Mouse (Mus musculus): ENCODE data around the gene Myh6. TPM values are rescaled to one million over a fixed set of nuclear protein-coding genes. Genes with fewer than 3 reads are reported as not detected.

Gene Myh6
- polyA plus RNA-seq, 1 experiment from 2014 or later: 4.7 TPM

DNA sequence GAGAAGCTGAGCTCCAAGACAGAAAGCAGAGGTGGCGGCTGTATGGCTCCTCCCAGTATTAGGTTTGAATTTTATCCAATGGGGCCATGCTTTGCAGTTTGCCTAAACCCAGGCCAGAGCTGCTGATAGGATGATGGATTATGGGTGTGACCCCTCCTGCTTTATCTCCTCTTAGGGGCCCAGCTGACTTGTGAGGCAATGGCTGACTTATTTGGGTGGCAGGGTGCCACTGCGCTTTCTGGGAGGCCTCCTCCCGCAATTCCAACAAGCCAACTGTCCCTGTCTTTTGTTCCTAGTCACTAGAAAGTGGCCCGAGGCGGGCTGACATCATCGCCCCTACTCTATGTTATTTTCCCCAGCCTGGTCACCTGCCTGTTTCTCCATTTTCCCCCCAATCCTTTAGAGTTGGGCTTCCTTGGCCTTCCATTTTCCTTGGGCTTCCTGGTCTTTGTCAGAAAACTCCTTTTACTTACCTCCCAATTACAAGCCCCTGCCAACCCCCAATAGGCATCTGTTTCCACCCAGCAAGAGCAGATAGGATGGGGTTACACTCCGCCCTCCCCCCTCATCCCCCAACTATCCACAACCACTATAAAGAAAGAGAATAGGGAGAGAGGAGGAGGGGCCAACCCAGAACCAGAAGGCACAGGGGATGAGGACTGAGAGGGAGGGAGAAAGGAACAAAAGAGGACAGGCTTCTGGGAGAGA, 41.9 kb downstream of the Myh6 start:
- Histone ChIP-seq H3K9ac (ENCODE audit: low read length) (peak overlapping the region; percentile 95), H3K4me2 (ENCODE audit: low read depth) (peak overlapping the region; percentile 95), H3K36me3 (ENCODE audit: control insufficient read depth, insufficient read depth, low read length) (peaks cover 13% of the 10 kb centered on the region), H3K27me3 (ENCODE audit: control insufficient read depth, insufficient read depth, low read length) (no peaks in the 10 kb centered on the region), H3K27ac (ENCODE audit: low read depth, low read length) (peak overlapping the region; percentile 96), H3K4me3 (ENCODE audit: low read depth, low read length) (peak overlapping the region; percentile 51), H3K4me1 (ENCODE audit: control insufficient read depth, insufficient read depth, low read length) (peaks cover 24% of the 10 kb centered on the region), H3K9me3 (ENCODE audit: control insufficient read depth, low read length) (0 out of 2 replicates have a peak, but pooled peaks cover 2% of the 10 kb centered on the region)
- DNase-seq (ENCODE audit: low spot score) (peak; percentile 59), ATAC-seq (ENCODE audit: insufficient read depth, low FRiP score, low TSS enrichment) (peak; percentile 62)
- WGBS: 8% methylated on average over 7 of the region's 7 CpGs

- H3K9me3 ChIP-seq (ENCODE audit: control insufficient read depth, low read length): 0 out of 2 replicates have a peak, but pooled peaks cover 2% of the 10 kb centered on the region
- 96% methylated on average over 16 of the region's 16 CpGs for WGBS
- H3K4me2 ChIP-seq (ENCODE audit: low read depth): no peak overlapping the region
- DNase-seq (ENCODE audit: low spot score): no peak
- H3K36me3 ChIP-seq (ENCODE audit: control insufficient read depth, insufficient read depth, low read length): peaks cover 23% of the 10 kb centered on the region
- no peak for ATAC-seq (ENCODE audit: insufficient read depth, low FRiP score, low TSS enrichment)
- no peak overlapping the region for H3K9ac ChIP-seq (ENCODE audit: low read length)
- H3K4me3 ChIP-seq (ENCODE audit: low read depth, low read length): no peak overlapping the region
- H3K27ac ChIP-seq (ENCODE audit: low read depth, low read length): no peak overlapping the region
- H3K27me3 ChIP-seq (ENCODE audit: control insufficient read depth, insufficient read depth, low read length): no peaks in the 10 kb centered on the region
- H3K4me1 ChIP-seq (ENCODE audit: control insufficient read depth, insufficient read depth, low read length): peaks cover 8% of the 10 kb centered on the region
Measured at GRCm38 (mm10) chr14:54920076-54920685, 46.5 kb downstream of the Myh6 start.

GRCm38 (mm10) chr14:54913343-54913742, 53.4 kb downstream of the Myh6 start:
- no peak for DNase-seq (ENCODE audit: low spot score)
- peaks cover 7% of the 10 kb centered on the region; the same call in 1 of the 2 replicates for H3K36me3 ChIP-seq (ENCODE audit: control insufficient read depth, insufficient read depth, low read length)
- no peak for ATAC-seq (ENCODE audit: insufficient read depth, low FRiP score, low TSS enrichment)

DNA sequence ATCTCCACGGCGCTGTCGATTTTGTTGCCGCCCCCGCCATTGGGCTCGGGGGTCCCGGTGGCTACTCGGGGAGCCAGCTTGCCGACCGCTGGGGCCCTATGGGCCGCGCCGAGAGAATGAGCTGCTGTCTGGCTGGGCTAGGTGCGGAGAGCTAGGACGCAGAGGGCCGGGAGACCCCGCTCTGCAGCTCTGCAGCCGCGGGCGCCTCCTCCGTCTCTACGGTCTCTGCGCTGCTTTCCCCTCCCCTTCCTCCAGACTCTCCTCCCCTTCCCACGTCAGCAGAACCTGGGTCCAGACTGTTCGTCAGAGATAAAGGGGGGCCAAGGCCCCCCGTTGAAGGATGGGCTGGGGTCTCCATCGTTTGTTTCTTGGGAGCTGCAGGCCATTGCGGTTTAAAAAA, 53.8 kb downstream of the Myh6 start, which contains the start of gene Slc22a17:
Gene Slc22a17 (minus strand): TSS at position 247 of the 400 bp plus-strand sequence.
- Histone ChIP-seq H3K9me3 (ENCODE audit: control insufficient read depth, low read length) (no peaks in the 10 kb centered on the region), H3K4me2 (ENCODE audit: low read depth) (peak within 1 kb of the TSS; percentile 100), H3K4me1 (ENCODE audit: control insufficient read depth, insufficient read depth, low read length) (peaks cover 6% of the 10 kb centered on the region), H3K36me3 (ENCODE audit: control insufficient read depth, insufficient read depth, low read length) (peaks cover 7% of the 10 kb centered on the region; the same call in 1 of the 2 replicates), H3K9ac (ENCODE audit: low read length) (peak within 1 kb of the TSS; percentile 92), H3K27ac (ENCODE audit: low read depth, low read length) (peak within 1 kb of the TSS; percentile 54), H3K4me3 (ENCODE audit: low read depth, low read length) (peak within 1 kb of the TSS; percentile 90), H3K27me3 (ENCODE audit: control insufficient read depth, insufficient read depth, low read length) (no peaks in the 10 kb centered on the region)
- under 1% methylated on average over 28 of the region's 28 CpGs for WGBS
- DNase-seq (ENCODE audit: low spot score) (peak; percentile 87), ATAC-seq (ENCODE audit: insufficient read depth, low FRiP score, low TSS enrichment) (peak; percentile 89)

More at GRCm38 (mm10) chr14:54913343-54913742, 53.4 kb downstream of the Myh6 start:
- H3K4me3 ChIP-seq (ENCODE audit: low read depth, low read length): peak overlapping the region; percentile 90
- H3K4me1 ChIP-seq (ENCODE audit: control insufficient read depth, insufficient read depth, low read length): peaks cover 6% of the 10 kb centered on the region
- 17% methylated on average over 10 of the region's 10 CpGs for WGBS
- H3K27ac ChIP-seq (ENCODE audit: low read depth, low read length): peak overlapping the region; percentile 54
- no peaks in the 10 kb centered on the region for H3K27me3 ChIP-seq (ENCODE audit: control insufficient read depth, insufficient read depth, low read length)
- peak overlapping the region; percentile 92 for H3K9ac ChIP-seq (ENCODE audit: low read length)
- H3K9me3 ChIP-seq (ENCODE audit: control insufficient read depth, low read length): no peaks in the 10 kb centered on the region
- peak overlapping the region; percentile 100 for H3K4me2 ChIP-seq (ENCODE audit: low read depth)

GRCm38 (mm10) chr14:54912109-54912850, 54.4 kb downstream of the Myh6 start:
- Histone ChIP-seq H3K27me3 (ENCODE audit: control insufficient read depth, insufficient read depth, low read length) (no peaks in the 10 kb centered on the region), H3K27ac (ENCODE audit: low read depth, low read length) (peak overlapping the region; percentile 54), H3K4me2 (ENCODE audit: low read depth) (peak overlapping the region; percentile 100), H3K4me1 (ENCODE audit: control insufficient read depth, insufficient read depth, low read length) (peaks cover 6% of the 10 kb centered on the region), H3K4me3 (ENCODE audit: low read depth, low read length) (peak overlapping the region; percentile 90), H3K9me3 (ENCODE audit: control insufficient read depth, low read length) (no peaks in the 10 kb centered on the region), H3K36me3 (ENCODE audit: control insufficient read depth, insufficient read depth, low read length) (peaks cover 7% of the 10 kb centered on the region; the same call in 1 of the 2 replicates), H3K9ac (ENCODE audit: low read length) (peak overlapping the region; percentile 92)
- WGBS: 3% methylated on average over 54 of the region's 69 CpGs
- ATAC-seq (ENCODE audit: insufficient read depth, low FRiP score, low TSS enrichment) (peak; percentile 68), DNase-seq (ENCODE audit: low spot score) (no peak)

DNA sequence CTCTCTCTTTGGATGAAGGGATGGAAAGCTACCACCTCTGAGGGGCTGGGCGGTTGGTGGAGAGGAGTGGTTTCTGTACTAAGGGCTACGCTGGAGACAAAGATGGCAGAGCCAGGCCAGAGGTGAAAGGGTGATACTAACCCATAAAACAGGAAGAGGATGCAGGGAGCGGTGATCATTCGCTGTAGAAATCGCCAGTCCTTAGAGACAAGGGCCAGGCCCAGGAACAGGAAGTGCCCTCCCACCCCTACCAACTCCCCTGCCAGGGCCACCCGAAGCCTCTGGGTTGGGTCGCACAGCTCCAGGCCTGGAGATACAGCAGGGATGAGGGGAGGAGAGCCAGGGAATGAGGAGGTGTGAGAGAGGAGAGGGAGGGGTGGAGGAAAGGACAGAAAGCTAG, 58.0 kb downstream of the Myh6 start:
- Histone ChIP-seq H3K4me1 (ENCODE audit: control insufficient read depth, insufficient read depth, low read length) (peaks cover 5% of the 10 kb centered on the region), H3K9ac (ENCODE audit: low read length) (peak overlapping the region; percentile 29; the same call in 1 of the 2 replicates), H3K4me3 (ENCODE audit: low read depth, low read length) (no peak overlapping the region), H3K9me3 (ENCODE audit: control insufficient read depth, low read length) (no peaks in the 10 kb centered on the region), H3K4me2 (ENCODE audit: low read depth) (no peak overlapping the region), H3K27ac (ENCODE audit: low read depth, low read length) (no peak overlapping the region), H3K36me3 (ENCODE audit: control insufficient read depth, insufficient read depth, low read length) (peaks cover 10% of the 10 kb centered on the region), H3K27me3 (ENCODE audit: control insufficient read depth, insufficient read depth, low read length) (no peaks in the 10 kb centered on the region)
- DNase-seq (ENCODE audit: low spot score): no peak
- no peak for ATAC-seq (ENCODE audit: insufficient read depth, low FRiP score, low TSS enrichment)
- 78% methylated on average over 7 of the region's 7 CpGs for WGBS

DNA sequence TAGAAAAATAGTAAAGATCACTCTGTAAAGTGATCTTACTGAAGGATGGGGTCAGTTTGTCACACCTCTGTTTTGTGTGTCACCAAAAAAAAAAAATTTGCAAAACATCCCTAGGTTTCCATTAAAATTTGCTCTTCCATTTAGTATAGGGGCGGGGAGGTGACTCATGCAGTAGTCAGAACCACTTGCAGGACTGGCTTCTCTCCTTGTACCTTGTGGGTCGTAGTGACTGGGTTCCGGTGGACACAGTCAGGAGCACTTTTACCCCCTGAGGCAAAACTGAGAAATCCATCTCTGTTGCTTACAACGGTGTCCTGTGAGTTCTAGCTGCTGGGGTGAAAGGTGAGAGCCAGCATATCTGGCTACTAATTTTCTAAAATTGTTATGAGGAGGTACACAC, 63.1 kb downstream of the Myh6 start:
- no peak overlapping the region for H3K4me2 ChIP-seq (ENCODE audit: low read depth)
- DNase-seq (ENCODE audit: low spot score): no peak
- H3K36me3 ChIP-seq (ENCODE audit: control insufficient read depth, insufficient read depth, low read length): peaks cover 8% of the 10 kb centered on the region
- no peaks in the 10 kb centered on the region for H3K27me3 ChIP-seq (ENCODE audit: control insufficient read depth, insufficient read depth, low read length)
- no peaks in the 10 kb centered on the region for H3K4me1 ChIP-seq (ENCODE audit: control insufficient read depth, insufficient read depth, low read length)
- H3K9ac ChIP-seq (ENCODE audit: low read length): no peak overlapping the region
- WGBS: 98% methylated on average over 4 of the region's 4 CpGs
- ATAC-seq (ENCODE audit: insufficient read depth, low FRiP score, low TSS enrichment): no peak
- H3K4me3 ChIP-seq (ENCODE audit: low read depth, low read length): no peak overlapping the region
- H3K9me3 ChIP-seq (ENCODE audit: control insufficient read depth, low read length): no peaks in the 10 kb centered on the region
- H3K27ac ChIP-seq (ENCODE audit: low read depth, low read length): no peak overlapping the region

DNA sequence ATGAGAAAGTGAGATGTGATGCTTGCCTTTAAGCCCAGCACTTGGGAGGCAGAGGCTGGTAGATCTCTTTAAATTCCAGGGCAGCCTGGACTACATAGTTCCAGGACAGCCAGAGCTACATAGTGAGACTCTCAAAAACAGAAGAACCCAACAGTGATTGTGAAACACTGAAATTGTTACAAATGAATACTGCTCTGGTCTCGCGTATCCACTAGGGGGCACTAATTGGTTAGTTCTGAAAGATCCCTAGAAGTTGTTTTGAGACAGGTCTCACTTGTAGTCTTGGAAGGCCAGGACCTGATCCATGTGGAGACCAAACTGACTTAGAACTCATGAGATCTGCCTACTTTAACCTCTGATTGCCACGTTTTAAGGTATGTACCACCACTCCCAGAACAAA, 66.3 kb downstream of the Myh6 start:
- no peak overlapping the region for H3K4me2 ChIP-seq (ENCODE audit: low read depth)
- peaks cover 11% of the 10 kb centered on the region for H3K36me3 ChIP-seq (ENCODE audit: control insufficient read depth, insufficient read depth, low read length)
- ATAC-seq (ENCODE audit: insufficient read depth, low FRiP score, low TSS enrichment) (peak; percentile 33; the same call in 1 of the 2 replicates), DNase-seq (ENCODE audit: low spot score) (peak; percentile 66)
- H3K27ac ChIP-seq (ENCODE audit: low read depth, low read length): no peak overlapping the region
- H3K4me1 ChIP-seq (ENCODE audit: control insufficient read depth, insufficient read depth, low read length): peaks cover 2% of the 10 kb centered on the region; the same call in 1 of the 2 replicates
- no peaks in the 10 kb centered on the region for H3K27me3 ChIP-seq (ENCODE audit: control insufficient read depth, insufficient read depth, low read length)
- H3K4me3 ChIP-seq (ENCODE audit: low read depth, low read length): no peak overlapping the region
- no peak overlapping the region for H3K9ac ChIP-seq (ENCODE audit: low read length)
- WGBS: 0% methylated on average over 3 of the region's 3 CpGs
- no peaks in the 10 kb centered on the region for H3K9me3 ChIP-seq (ENCODE audit: control insufficient read depth, low read length)
